Mouse (Mus musculus) CH12.LX (cell line): ENCODE data around the gene Plrg1. TPM values are rescaled to one million over a fixed set of nuclear protein-coding genes. Genes with fewer than 3 reads are reported as not detected.

Experiments used
- DNase-seq: peaks from one replicate; pipeline ENCODE4 v3.0.0-alpha.2; 2013; ENCODE audit errors: extremely low read depth
- H3K27ac ChIP-seq: 2 replicates; pipeline ENCODE4 v1.5.1; 2012; ENCODE audit warnings: low read depth, mild to moderate bottlenecking, control low read depth, moderate library complexity; ENCODE audit not compliant: insufficient read depth
- H3K27me3 ChIP-seq: replicated peaks from 2 replicates; pipeline ENCODE3; 2012; ENCODE audit warnings: inconsistent platforms
- H3K36me3 ChIP-seq, 2 experiments: replicated peaks in 1 of 2; 2 replicates each; pipeline versions ENCODE3 to v1.6.1; 2012; ENCODE audit warnings: inconsistent platforms in 1 of 2, low read length in 1 of 2, mild to moderate bottlenecking in 1 of 2, mixed read lengths in 1 of 2, moderate library complexity in 1 of 2; ENCODE audit not compliant: control insufficient read depth in 1 of 2, insufficient read depth in 1 of 2
- H3K4me1 ChIP-seq, 2 experiments: 2 replicates each; pipeline ENCODE4 v1.6.1; 2012; ENCODE audit warnings: inconsistent platforms in 1 of 2, moderate library complexity in 1 of 2; ENCODE audit not compliant: insufficient read depth in 2 of 2, control insufficient read depth in 1 of 2
- H3K4me2 ChIP-seq: 2 replicates; pipeline ENCODE4 v1.6.1; 2012; ENCODE audit warnings: low read depth, mild to moderate bottlenecking, control low read depth; ENCODE audit not compliant: poor library complexity, insufficient read depth, severe bottlenecking
- H3K4me3 ChIP-seq, 3 experiments: fragments of 150-350 bp in 1 of 3; sonication (generic) in 1 of 3; replicated peaks in 1 of 3; 2 replicates each; pipeline versions ENCODE3 to v1.5.1; 2011 to 2012; ENCODE audit warnings: low read depth in 2 of 3, low read length in 2 of 3, mild to moderate bottlenecking in 2 of 3, moderate library complexity in 2 of 3, control low read depth in 1 of 3, improper control_type of control experiment in 1 of 3, inconsistent platforms in 1 of 3, mixed read lengths in 1 of 3; ENCODE audit not compliant: poor library complexity in 1 of 3
- H3K79me2 ChIP-seq: replicated peaks from 2 replicates; pipeline ENCODE4 v1.6.1; 2012; ENCODE audit warnings: mild to moderate bottlenecking, moderate library complexity; ENCODE audit not compliant: control insufficient read depth, poor library complexity, insufficient read depth, severe bottlenecking; ENCODE audit errors: extremely low read depth
- H3K9ac ChIP-seq: 2 replicates; pipeline ENCODE4 v1.6.1; 2012; ENCODE audit warnings: low read depth, mild to moderate bottlenecking, control low read depth, moderate library complexity; ENCODE audit not compliant: insufficient read depth
- H3K9me3 ChIP-seq: replicated peaks from 2 replicates; pipeline ENCODE3; 2012; ENCODE audit warnings: low read length, inconsistent platforms, mixed read lengths
- ELF1 ChIP-seq: IDR thresholded peaks from 2 replicates; pipeline ENCODE4 v1.6.1; 2014; ENCODE audit warnings: low read depth, mild to moderate bottlenecking, inconsistent platforms, low read length, improper control_type of control experiment
- ETS1 ChIP-seq: conservative IDR thresholded peaks from 2 replicates; pipeline ENCODE4 v1.6.1; 2012; ENCODE audit warnings: low read depth, mild to moderate bottlenecking, inconsistent platforms, low read length, improper control_type of control experiment, moderate library complexity
- GABPA ChIP-seq: IDR thresholded peaks from 2 replicates; pipeline ENCODE4 v1.6.1; 2012; ENCODE audit warnings: low read depth, low read length, improper control_type of control experiment, inconsistent platforms; ENCODE audit not compliant: insufficient replicate concordance
- HCFC1 ChIP-seq: IDR thresholded peaks from 2 replicates; pipeline ENCODE4 v1.6.1; 2012; ENCODE audit warnings: low read depth, mild to moderate bottlenecking, inconsistent platforms, low read length, improper control_type of control experiment
- JUND ChIP-seq: conservative IDR thresholded peaks from 2 replicates; pipeline ENCODE4 v1.6.1; 2011; ENCODE audit warnings: low read depth, low read length, improper control_type of control experiment
- KAT2A ChIP-seq: IDR thresholded peaks from 2 replicates; pipeline ENCODE4 v1.6.1; 2012; ENCODE audit warnings: low read length, improper control_type of control experiment, inconsistent platforms; ENCODE audit not compliant: insufficient replicate concordance
- MAX ChIP-seq: IDR thresholded peaks from 2 replicates; pipeline ENCODE4 v1.6.1; 2011; ENCODE audit warnings: low read length, improper control_type of control experiment
- MAZ ChIP-seq: IDR thresholded peaks from 2 replicates; pipeline ENCODE4 v1.6.1; 2012; ENCODE audit warnings: low read depth, mild to moderate bottlenecking, inconsistent platforms, low read length, improper control_type of control experiment, moderate library complexity
- NELFE ChIP-seq: IDR thresholded peaks from 2 replicates; pipeline ENCODE4 v1.6.1; 2011; ENCODE audit warnings: low read depth, low read length, improper control_type of control experiment
- NRF1 ChIP-seq: IDR thresholded peaks from 2 replicates; pipeline ENCODE4 v1.6.1; 2014; ENCODE audit warnings: low read depth, mild to moderate bottlenecking, inconsistent platforms, low read length, improper control_type of control experiment, moderate library complexity
- PAX5 ChIP-seq: IDR thresholded peaks from 2 replicates; pipeline ENCODE4 v1.6.1; 2012; ENCODE audit warnings: low read length, inconsistent platforms, mixed read lengths
- POLR2A ChIP-seq: IDR thresholded peaks from 2 replicates; pipeline ENCODE4 v1.6.1; 2011; ENCODE audit warnings: low read depth, mild to moderate bottlenecking, improper control_type of control experiment, low read length
- POLR2AphosphoS2 ChIP-seq: IDR thresholded peaks from 2 replicates; pipeline ENCODE4 v1.6.1; 2011; ENCODE audit warnings: low read depth, low read length, improper control_type of control experiment
- RAD21 ChIP-seq: IDR thresholded peaks from 2 replicates; pipeline ENCODE4 v1.6.1; 2011; ENCODE audit warnings: low read depth, mild to moderate bottlenecking, low read length, improper control_type of control experiment, moderate library complexity
- SMC3 ChIP-seq: IDR thresholded peaks from 2 replicates; pipeline ENCODE4 v1.6.1; 2011; ENCODE audit warnings: low read depth, low read length, improper control_type of control experiment
- TCF12 ChIP-seq: IDR thresholded peaks from 2 replicates; pipeline ENCODE4 v1.6.1; 2014; ENCODE audit warnings: low read depth, mild to moderate bottlenecking, inconsistent platforms, low read length, improper control_type of control experiment
- USF1 ChIP-seq: IDR thresholded peaks from 2 replicates; pipeline ENCODE4 v1.6.1; 2014; ENCODE audit warnings: low read depth, mild to moderate bottlenecking, inconsistent platforms, low read length, improper control_type of control experiment
- ZC3H11A ChIP-seq: IDR thresholded peaks from 2 replicates; pipeline ENCODE4 v1.6.1; 2012; ENCODE audit warnings: low read depth, mild to moderate bottlenecking, inconsistent platforms, low read length, improper control_type of control experiment
- ZNF384 ChIP-seq: IDR thresholded peaks from 2 replicates; pipeline ENCODE4 v1.6.1; 2012; ENCODE audit warnings: low read depth, low read length, improper control_type of control experiment, inconsistent platforms
- dilution Hi-C: fragments of 300-500 bp; cut with MboI; formaldehyde crosslinking; loops from 2 replicates; pipeline ENCODE4 v1.14.3; 2020; ENCODE audit warnings: low sequenced_read_pairs; ENCODE audit not compliant: extremely low pct_unique_long_range_greater_than_20kb, extremely low pct_ligation_motif_present
- in situ Hi-C: fragments of 300-500 bp; cut with MboI; formaldehyde crosslinking; loops from 3 replicates; pipeline ENCODE4 v1.14.3; 2019; ENCODE audit warnings: low sequenced_read_pairs, low pct_ligation_motif_present, low pct_unique_long_range_greater_than_20kb, mixed read lengths
- polyA plus RNA-seq: library from polyadenylated mRNA; unstranded; fragments of >175 nt; gene quantifications from 2 replicates; pipeline ENCODE4 v1.2.1, GENCODE M21; 2012; ENCODE audit warnings: low read depth; ENCODE audit not compliant: insufficient read length
- total RNA-seq, 2 experiments: library from RNA; depleted of rRNA; stranded (reverse); fragments of 300-350 nt in 1 of 2; fragments of >200 nt in 1 of 2; gene quantifications; 2 replicates each; pipeline ENCODE4 v1.2.3; 2012 to 2014

Plrg1 gene
- total and polyA plus RNA-seq, 3 experiments: 93.1 to 128 (median 108) TPM

- no peaks in the 10 kb centered on the region for H3K79me2 ChIP-seq
- in situ Hi-C loops (loop anchor here (10.0 kb wide), 1 partner anchor 163 kb away; no protein-coding TSS in a partner anchor), dilution Hi-C loops (no loop called here)
- H3K9ac ChIP-seq: no peak overlapping the region
- no peaks in the 10 kb centered on the region for H3K27me3 ChIP-seq
- no peaks in the 10 kb centered on the region for H3K9me3 ChIP-seq
- DNase-seq: no peak
- H3K4me2 ChIP-seq: no peak overlapping the region
- H3K4me3 ChIP-seq: no peak overlapping the region
- peaks cover 3 to 5% of the 10 kb centered on the region in 2 experiments; a peak in 3 of 4 replicates for H3K4me1 ChIP-seq
- no peak for TF ChIP-seq HCFC1
- TF ChIP-seq USF1: no peak
- TF ChIP-seq JUND: no peak
- TF ChIP-seq SMC3: no peak
- TF ChIP-seq ELF1: no peak
- TF ChIP-seq ETS1: no peak
- TF ChIP-seq MAZ: no peak
- no peak overlapping the region for H3K27ac ChIP-seq
- no peaks in the 10 kb centered on the region for H3K36me3 ChIP-seq
Observed at GRCm38 (mm10) chr3:83111485-83112261, 56.4 kb downstream of the Plrg1 start.

GRCm38 (mm10) chr3:83112869-83113268, 57.5 kb downstream of the Plrg1 start:
- Histone ChIP-seq H3K9ac (no peak overlapping the region), H3K4me2 (no peak overlapping the region), H3K4me1 (peaks cover 3 to 5% of the 10 kb centered on the region in 2 experiments; a peak in 3 of 4 replicates), H3K27ac (no peak overlapping the region), H3K79me2 (no peaks in the 10 kb centered on the region), H3K36me3 (no peaks in the 10 kb centered on the region), H3K27me3 (no peaks in the 10 kb centered on the region), H3K9me3 (no peaks in the 10 kb centered on the region), H3K4me3 (no peak overlapping the region)
- DNase-seq: no peak
- TF ChIP-seq ZC3H11A: no peak
- no peak for TF ChIP-seq JUND
- TF ChIP-seq POLR2AphosphoS2: no peak
- no peak for TF ChIP-seq NELFE
- no peak for TF ChIP-seq RAD21
- no peak for TF ChIP-seq MAX
- in situ Hi-C loops: loop anchor here (10.0 kb wide), 1 partner anchor 162 kb away; no protein-coding TSS in a partner anchor
- dilution Hi-C loops: no loop called here

GRCm38 (mm10) chr3:83114946-83115345, 59.6 kb downstream of the Plrg1 start:
- no peak for DNase-seq
- Histone ChIP-seq H3K79me2 (no peaks in the 10 kb centered on the region), H3K9me3 (no peaks in the 10 kb centered on the region), H3K27ac (no peak overlapping the region), H3K4me2 (no peak overlapping the region), H3K4me1 (peaks cover 3 to 5% of the 10 kb centered on the region in 2 experiments; a peak in 3 of 4 replicates), H3K9ac (no peak overlapping the region), H3K4me3 (no peak overlapping the region), H3K36me3 (no peaks in the 10 kb centered on the region), H3K27me3 (no peaks in the 10 kb centered on the region)
- TF ChIP-seq PAX5 (no peak), HCFC1 (no peak), ETS1 (no peak), KAT2A (no peak), POLR2A (no peak), GABPA (no peak), NRF1 (no peak), TCF12 (no peak), MAZ (no peak), ZNF384 (no peak)
- in situ Hi-C loops: loop anchor here (10.0 kb wide), 1 partner anchor 160 kb away; no protein-coding TSS in a partner anchor
- dilution Hi-C loops: no loop called here
